Comparison of ENCODE assay signal across 9 mouse cellular contexts in genomic region chr11:88327016-88327415, GRCm38 (mm10). TPM values are rescaled to one million over a fixed set of nuclear protein-coding genes. Genes with fewer than 3 reads are reported as not detected.
DNase-seq lines count a peak whose midpoint lies in the region; ATAC-seq lines count a peak whose summit lies in the region.
"Had no signal": no experiment of that assay in that cellular context is flagged by ENCODE, and none has a peak within 500 bp of the region (broad histone marks: within the 10 kb centered on the region; RNA-seq: fewer than 3 reads in every experiment).

No protein-coding gene starts in this region.

- no peaks in the 10 kb centered on the region for H3K27me3 ChIP-seq in hindbrain, embryonic 10.5 days (ENCODE audit: insufficient read depth, poor library complexity, severe bottlenecking)
- no peaks in the 10 kb centered on the region for H3K27me3 ChIP-seq in hindbrain, embryonic 11.5 days (ENCODE audit: control insufficient read depth, insufficient read depth, low read length)
- no peaks in the 10 kb centered on the region for H3K27me3 ChIP-seq in midbrain, embryonic 10.5 days (ENCODE audit: low read depth, poor library complexity, severe bottlenecking)
- no peaks in the 10 kb centered on the region for H3K27me3 ChIP-seq in midbrain, embryonic 16.5 days (ENCODE audit: control insufficient read depth, insufficient read depth, low read depth, low read length)
- no peaks in the 10 kb centered on the region for H3K27me3 ChIP-seq in hindbrain, embryonic 12.5 days

- DNase-seq in hindbrain, embryonic 10.5 days (ENCODE audit: low spot score), result no peak
- DNase-seq in hindbrain, embryonic 11.5 days (ENCODE audit: low spot score), result no peak
- DNase-seq in midbrain, embryonic 10.5 days (ENCODE audit: low spot score), result no peak
- DNase-seq in skeletal muscle tissue, adult 2 months (ENCODE audit: low read depth, low spot score), result peak; percentile 76
- DNase-seq in yolk sac, embryonic 10.5 days (ENCODE audit: low spot score), result no peak
- DNase-seq: heart, adult 11 months; liver had no signal

- no peak for ATAC-seq in hindbrain, embryonic 11.5 days (ENCODE audit: low FRiP score)
- no peak for ATAC-seq in midbrain, embryonic 16.5 days
- peak; percentile 44; the same call in 1 of the 2 replicates for ATAC-seq in hindbrain, embryonic 12.5 days (ENCODE audit: low FRiP score)

- no peaks in the 10 kb centered on the region for H3K36me3 ChIP-seq in hindbrain, embryonic 10.5 days
- no peaks in the 10 kb centered on the region for H3K36me3 ChIP-seq in hindbrain, embryonic 11.5 days (ENCODE audit: control insufficient read depth, insufficient read depth, low read length)
- H3K36me3 ChIP-seq in midbrain, embryonic 10.5 days, result no peaks in the 10 kb centered on the region
- no peaks in the 10 kb centered on the region for H3K36me3 ChIP-seq in midbrain, embryonic 16.5 days (ENCODE audit: control insufficient read depth, insufficient read depth, low read length)
- H3K36me3 ChIP-seq in hindbrain, embryonic 12.5 days, result no peaks in the 10 kb centered on the region

- peaks cover 2% of the 10 kb centered on the region; the same call in 1 of the 2 replicates for H3K9me3 ChIP-seq in hindbrain, embryonic 10.5 days
- H3K9me3 ChIP-seq in hindbrain, embryonic 11.5 days (ENCODE audit: control insufficient read depth, low read length), result no peaks in the 10 kb centered on the region
- no peaks in the 10 kb centered on the region; the same call in 1 of the 2 replicates for H3K9me3 ChIP-seq in midbrain, embryonic 10.5 days (replicated peaks)
- no peaks in the 10 kb centered on the region for H3K9me3 ChIP-seq in midbrain, embryonic 16.5 days (replicated peaks; ENCODE audit: control insufficient read depth, low read length, poor library complexity, severe bottlenecking)
- H3K9me3 ChIP-seq in hindbrain, embryonic 12.5 days (replicated peaks), result no peaks in the 10 kb centered on the region

- no peak overlapping the region for H3K4me2 ChIP-seq in hindbrain, embryonic 11.5 days (replicated peaks; ENCODE audit: low read depth, low read length)
- H3K4me2 ChIP-seq in midbrain, embryonic 16.5 days (ENCODE audit: low read length), result no peak overlapping the region
- H3K4me2 ChIP-seq in hindbrain, embryonic 12.5 days (replicated peaks), result no peak overlapping the region

- no peak overlapping the region for H3K9ac ChIP-seq in hindbrain, embryonic 11.5 days (ENCODE audit: low read depth, low read length)
- no peak overlapping the region for H3K9ac ChIP-seq in midbrain, embryonic 16.5 days (ENCODE audit: low read depth, low read length)
- H3K9ac ChIP-seq in hindbrain, embryonic 12.5 days, result no peak overlapping the region

- H3K4me3 ChIP-seq in hindbrain, embryonic 10.5 days, result no peak overlapping the region; the same call in 1 of the 2 replicates
- no peak overlapping the region for H3K4me3 ChIP-seq in hindbrain, embryonic 11.5 days (ENCODE audit: low read depth, low read length)
- H3K4me3 ChIP-seq in midbrain, embryonic 10.5 days, result no peak overlapping the region
- H3K4me3 ChIP-seq in midbrain, embryonic 16.5 days (ENCODE audit: low read depth, low read length), result no peak overlapping the region
- H3K4me3 ChIP-seq in hindbrain, embryonic 12.5 days, result no peak overlapping the region

- H3K4me1 ChIP-seq in hindbrain, embryonic 10.5 days (replicated peaks), result peaks cover 31% of the 10 kb centered on the region
- H3K4me1 ChIP-seq in hindbrain, embryonic 11.5 days (replicated peaks; ENCODE audit: control insufficient read depth, insufficient read depth, low read length), result peaks cover 6% of the 10 kb centered on the region; the same call in 1 of the 2 replicates
- H3K4me1 ChIP-seq in midbrain, embryonic 10.5 days, result peaks cover 24% of the 10 kb centered on the region
- peaks cover 7% of the 10 kb centered on the region; the same call in 1 of the 2 replicates for H3K4me1 ChIP-seq in midbrain, embryonic 16.5 days (ENCODE audit: control insufficient read depth, insufficient read depth, low read length)
- H3K4me1 ChIP-seq in hindbrain, embryonic 12.5 days, result peaks cover 32% of the 10 kb centered on the region

- H3K27ac ChIP-seq in hindbrain, embryonic 10.5 days, result peak overlapping the region; percentile 77
- no peak overlapping the region for H3K27ac ChIP-seq in hindbrain, embryonic 11.5 days (ENCODE audit: low read depth, low read length)
- peak overlapping the region; percentile 19 for H3K27ac ChIP-seq in midbrain, embryonic 10.5 days (replicated peaks)
- H3K27ac ChIP-seq in midbrain, embryonic 16.5 days (ENCODE audit: low read length), result no peak overlapping the region
- H3K27ac ChIP-seq in hindbrain, embryonic 12.5 days, result peak overlapping the region; percentile 68

- WGBS in hindbrain, embryonic 10.5 days, result 3% methylated on average over 4 of the region's 4 CpGs
- WGBS in hindbrain, embryonic 11.5 days, result 3% methylated on average over 4 of the region's 4 CpGs
- WGBS in midbrain, embryonic 10.5 days, result 11% methylated on average over 4 of the region's 4 CpGs
- 11% methylated on average over 4 of the region's 4 CpGs for WGBS in midbrain, embryonic 16.5 days
- WGBS in hindbrain, embryonic 12.5 days, result 2% methylated on average over 4 of the region's 4 CpGs

RNA-seq across cellular contexts. Expression of gene Ccdc182, which starts 33.2 kb away (rescaled TPM):
- polyA plus RNA-seq in hindbrain, embryonic 10.5 days (2016; fragmentation: Nextera tagmentation; extraction: Ambion mirVana), result 7.9 and 11.8 TPM in 2 replicates
- polyA plus RNA-seq in hindbrain, embryonic 11.5 days (2014; fragmentation: Nextera tagmentation; extraction: Ambion mirVana), result 9.8 and 10.0 TPM in 2 replicates
- 4.7 and 6.0 TPM in 2 replicates for polyA plus RNA-seq in midbrain, embryonic 10.5 days (2016; fragmentation: Nextera tagmentation; extraction: Ambion mirVana)
- polyA plus RNA-seq in midbrain, embryonic 16.5 days (2015; fragmentation: Nextera tagmentation; extraction: Ambion mirVana), result 0.17 TPM in 1 of 2 replicates, not detected in the other
- 3.8 and 4.3 TPM in 2 replicates for polyA plus RNA-seq in hindbrain, embryonic 12.5 days (2016; fragmentation: Nextera tagmentation; extraction: Ambion mirVana)

Comparison
In these comparisons a context has a peak if more than half of its experiments do, and no peak if none do; other contexts are left out.
1. H3K27ac ChIP-seq: peak in hindbrain, embryonic 10.5 days (single experiment), midbrain, embryonic 10.5 days (single experiment) and hindbrain, embryonic 12.5 days (single experiment); none in hindbrain, embryonic 11.5 days (single experiment) and midbrain, embryonic 16.5 days (single experiment).